Mouse (Mus musculus): ENCODE data around the gene Smarcc1. TPM values are rescaled to one million over a fixed set of nuclear protein-coding genes. Genes with fewer than 3 reads are reported as not detected.

Gene Smarcc1
- polyA plus RNA-seq, 2 experiments: 13.5 to 31.4 TPM

DNA sequence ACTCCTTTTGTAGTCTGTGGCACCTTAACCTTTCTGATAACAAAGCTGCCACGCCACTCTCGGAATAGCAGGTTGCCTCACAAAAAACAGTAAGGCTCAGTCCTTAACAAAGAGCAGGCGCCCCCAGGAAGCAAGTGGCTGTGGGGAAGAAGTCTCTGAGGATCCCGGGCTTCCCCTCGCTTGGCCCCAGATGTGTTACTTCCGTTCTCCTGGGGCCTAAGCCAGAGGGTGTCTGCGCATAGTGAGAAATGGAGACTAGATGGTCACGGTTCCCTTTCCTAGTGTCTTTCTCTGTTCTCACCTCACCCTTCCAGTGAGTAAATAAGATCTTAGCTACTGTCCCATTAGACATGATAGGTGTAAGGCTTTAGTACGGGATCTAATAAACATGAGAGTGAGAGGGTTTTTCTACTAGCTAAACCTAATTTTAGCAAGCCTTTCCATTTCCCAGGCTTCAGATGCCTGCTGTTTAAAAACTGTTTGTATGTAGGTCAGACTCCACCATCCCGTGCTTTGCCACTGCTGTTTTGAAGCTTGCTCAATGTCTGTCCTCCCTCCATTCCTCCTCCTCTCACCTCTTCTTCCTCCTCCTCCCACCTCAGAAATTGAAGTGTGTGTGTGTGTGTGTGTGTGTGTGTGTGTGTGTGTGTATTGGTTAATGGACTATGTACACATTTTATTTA, 112.2 kb downstream of the Smarcc1 start:
- no peak for DNase-seq (ENCODE audit: low read depth in 3 of 3, low spot score in 3 of 3)

DNA sequence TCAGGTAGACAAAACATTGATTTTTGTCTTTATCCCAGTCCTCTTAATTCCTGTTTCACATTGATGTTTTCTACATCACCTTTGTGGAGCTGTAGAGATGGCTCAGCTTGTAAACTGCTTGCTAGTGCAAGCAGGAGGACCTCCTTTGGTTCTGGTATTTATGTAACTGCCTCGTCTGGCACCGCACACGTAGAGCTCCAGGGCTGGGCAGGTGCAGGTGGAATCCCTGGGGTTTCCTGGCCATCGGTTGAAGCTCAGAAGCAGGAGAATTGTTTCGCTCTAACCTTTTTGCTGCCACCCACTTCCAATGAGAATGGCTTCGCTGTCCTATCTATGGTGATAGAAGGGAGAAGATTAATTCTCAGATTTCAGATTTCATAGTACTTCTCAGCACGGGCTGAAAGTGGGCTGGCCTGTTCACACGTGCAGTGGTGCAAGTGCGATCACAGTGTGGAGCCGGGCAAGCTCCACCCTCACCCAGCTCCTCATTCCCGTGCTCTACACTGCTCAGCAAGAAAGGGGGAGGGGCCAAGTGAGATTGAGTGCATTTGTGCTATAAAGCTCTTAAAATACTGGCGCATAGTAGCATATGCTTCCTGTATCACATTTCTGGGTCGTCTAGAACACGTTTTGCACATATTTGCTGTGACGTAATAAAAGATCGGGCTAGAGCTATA, 113.0 kb downstream of the Smarcc1 start:
- no peaks in the 10 kb centered on the region for H3K27me3 ChIP-seq (ENCODE audit: control insufficient read depth, insufficient read depth, low read length)
- H3K4me1 ChIP-seq (replicated peaks; ENCODE audit: control insufficient read depth in 2 of 2, insufficient read depth in 2 of 2, low read length in 1 of 2): 0 out of 4 replicates have a peak, but pooled peaks cover 0 to 2% of the 10 kb centered on the region in 2 experiments
- no peak overlapping the region for H3K4me3 ChIP-seq (ENCODE audit: insufficient read depth in 1 of 2, low read depth in 2 of 2, low read length in 2 of 2)
- peaks cover 18% of the 10 kb centered on the region for H3K36me3 ChIP-seq (replicated peaks; ENCODE audit: control insufficient read depth, insufficient read depth, low read depth)
- no peak overlapping the region for H3K9ac ChIP-seq (replicated peaks)
- ATAC-seq (ENCODE audit: insufficient read depth) (no peak), DNase-seq (ENCODE audit: low read depth in 3 of 3, low spot score in 3 of 3) (no peak)
- no peak overlapping the region for H3K27ac ChIP-seq
- WGBS (ENCODE audit: insufficient replicate concordance): 81% methylated on average over 16 of the region's 16 CpGs
- TF ChIP-seq EP300 (IDR thresholded peaks at IDR 0.05; ENCODE audit: low read depth): no peak
- no peak for TF ChIP-seq CTCF (IDR thresholded peaks at IDR 0.05; ENCODE audit: low read depth)
- H3K4me2 ChIP-seq (ENCODE audit: low read depth): no peak overlapping the region
- no peaks in the 10 kb centered on the region for H3K9me3 ChIP-seq (ENCODE audit: control insufficient read depth, low read length)

More for the DNA sequence above, 112.2 kb downstream of the Smarcc1 start:
- peaks cover 10% of the 10 kb centered on the region for H3K36me3 ChIP-seq (replicated peaks; ENCODE audit: control insufficient read depth, insufficient read depth, low read depth)
- no peak overlapping the region for H3K9ac ChIP-seq (replicated peaks)
- H3K27me3 ChIP-seq (ENCODE audit: control insufficient read depth, insufficient read depth, low read length): no peaks in the 10 kb centered on the region
- no peak overlapping the region for H3K4me2 ChIP-seq (ENCODE audit: low read depth)
- no peak for ATAC-seq (ENCODE audit: insufficient read depth)
- H3K27ac ChIP-seq: no peak overlapping the region
- H3K4me3 ChIP-seq (ENCODE audit: insufficient read depth in 1 of 2, low read depth in 2 of 2, low read length in 2 of 2): no peak overlapping the region
- TF ChIP-seq CTCF (IDR thresholded peaks at IDR 0.05; ENCODE audit: low read depth) (no peak), EP300 (IDR thresholded peaks at IDR 0.05; ENCODE audit: low read depth) (no peak)
- WGBS (ENCODE audit: insufficient replicate concordance): 61% methylated on average over 10 of the region's 10 CpGs
- H3K9me3 ChIP-seq (ENCODE audit: control insufficient read depth, low read length): no peaks in the 10 kb centered on the region
- 0 out of 4 replicates have a peak, but pooled peaks cover 0 to 2% of the 10 kb centered on the region in 2 experiments for H3K4me1 ChIP-seq (replicated peaks; ENCODE audit: control insufficient read depth in 2 of 2, insufficient read depth in 2 of 2, low read length in 1 of 2)

DNA sequence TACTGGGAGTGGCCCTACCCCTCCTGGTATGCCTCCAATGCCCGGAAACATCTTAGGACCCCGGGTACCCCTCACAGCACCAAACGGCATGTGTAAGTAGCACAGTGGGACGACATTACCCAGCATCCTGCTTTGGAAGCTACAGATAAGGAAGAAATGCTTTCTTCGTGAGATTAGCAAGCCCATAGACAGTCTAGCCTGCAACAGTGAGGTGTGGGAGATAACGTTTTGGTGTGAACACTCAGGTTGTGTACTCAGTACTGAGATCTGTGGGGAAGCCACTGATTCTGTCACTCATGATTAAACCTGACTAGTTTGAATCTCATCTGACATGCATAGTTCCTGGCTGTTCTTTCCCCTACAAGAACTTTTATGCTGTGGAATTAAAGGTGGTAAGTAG, 117.5 kb downstream of the Smarcc1 start:
- Histone ChIP-seq H3K27ac (no peak overlapping the region), H3K4me3 (ENCODE audit: insufficient read depth in 1 of 2, low read depth in 2 of 2, low read length in 2 of 2) (no peak overlapping the region), H3K4me1 (replicated peaks; ENCODE audit: control insufficient read depth in 2 of 2, insufficient read depth in 2 of 2, low read length in 1 of 2) (0 out of 4 replicates have a peak, but pooled peaks cover 0 to 2% of the 10 kb centered on the region in 2 experiments), H3K9me3 (ENCODE audit: control insufficient read depth, low read length) (no peaks in the 10 kb centered on the region), H3K9ac (replicated peaks) (no peak overlapping the region), H3K36me3 (replicated peaks; ENCODE audit: control insufficient read depth, insufficient read depth, low read depth) (peaks cover 27% of the 10 kb centered on the region), H3K27me3 (ENCODE audit: control insufficient read depth, insufficient read depth, low read length) (no peaks in the 10 kb centered on the region), H3K4me2 (ENCODE audit: low read depth) (no peak overlapping the region)
- DNase-seq (ENCODE audit: low read depth in 3 of 3, low spot score in 3 of 3) (no peak), ATAC-seq (ENCODE audit: insufficient read depth) (peak; percentile 47; the same call in 1 of the 2 replicates)
- 37% methylated on average over 6 of the region's 6 CpGs for WGBS (ENCODE audit: insufficient replicate concordance)
- TF ChIP-seq CTCF (IDR thresholded peaks at IDR 0.05; ENCODE audit: low read depth) (no peak), EP300 (IDR thresholded peaks at IDR 0.05; ENCODE audit: low read depth) (no peak)

DNA sequence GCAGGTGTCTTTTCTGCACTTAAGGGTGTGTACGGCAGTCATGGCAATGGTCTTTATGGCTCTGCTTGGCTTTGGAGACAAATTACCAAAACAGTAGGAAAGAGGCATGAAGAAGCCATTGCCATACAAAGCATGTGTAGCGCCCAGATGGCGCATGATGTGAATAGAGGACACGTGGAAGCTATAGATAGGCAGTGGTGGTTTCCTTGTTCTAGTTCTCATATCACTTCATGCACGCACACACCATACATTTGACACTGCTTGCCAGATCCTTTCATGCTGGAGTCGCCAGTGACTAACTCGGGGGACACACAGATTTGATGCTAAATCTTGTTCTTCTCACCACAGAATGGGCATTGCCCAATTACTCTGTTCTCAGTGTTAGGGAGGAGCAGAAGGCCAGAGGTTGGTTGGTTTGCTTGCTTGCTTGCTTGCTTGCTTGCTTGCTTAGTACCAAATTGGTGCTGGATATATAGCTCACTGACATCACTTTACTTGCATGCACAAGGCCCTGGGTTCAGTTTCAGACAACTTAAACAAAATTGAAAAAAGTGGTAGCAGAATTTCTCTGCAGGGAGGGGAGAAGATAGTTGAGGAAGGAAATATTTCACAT, 125.8 kb downstream of the Smarcc1 start, which contains the start of gene Cspg5:
Gene Cspg5, plus strand, starts transcription at position 563 of the 613 bp plus-strand sequence.
- Histone ChIP-seq H3K9me3 (ENCODE audit: control insufficient read depth, low read length) (no peaks in the 10 kb centered on the region), H3K36me3 (replicated peaks; ENCODE audit: control insufficient read depth, insufficient read depth, low read depth) (peaks cover 2% of the 10 kb centered on the region; the same call in 1 of the 2 replicates), H3K27me3 (ENCODE audit: control insufficient read depth, insufficient read depth, low read length) (peaks cover 23% of the 10 kb centered on the region), H3K9ac (replicated peaks) (no peak within 1 kb of the TSS), H3K4me1 (replicated peaks; ENCODE audit: control insufficient read depth in 2 of 2, insufficient read depth in 2 of 2, low read length in 1 of 2) (no peaks in the 10 kb centered on the region; a peak in 1 of 4 replicates), H3K4me3 (ENCODE audit: insufficient read depth in 1 of 2, low read depth in 2 of 2, low read length in 2 of 2) (no peak within 1 kb of the TSS), H3K27ac (no peak within 1 kb of the TSS), H3K4me2 (ENCODE audit: low read depth) (peak within 1 kb of the TSS; percentile 70)
- ATAC-seq (ENCODE audit: insufficient read depth) (no peak), DNase-seq (ENCODE audit: low read depth in 3 of 3, low spot score in 3 of 3) (no peak)
- TF ChIP-seq EP300 (IDR thresholded peaks at IDR 0.05; ENCODE audit: low read depth) (no peak), CTCF (IDR thresholded peaks at IDR 0.05; ENCODE audit: low read depth) (no peak)
- WGBS (ENCODE audit: insufficient replicate concordance): 38% methylated on average over 7 of the region's 7 CpGs

DNA sequence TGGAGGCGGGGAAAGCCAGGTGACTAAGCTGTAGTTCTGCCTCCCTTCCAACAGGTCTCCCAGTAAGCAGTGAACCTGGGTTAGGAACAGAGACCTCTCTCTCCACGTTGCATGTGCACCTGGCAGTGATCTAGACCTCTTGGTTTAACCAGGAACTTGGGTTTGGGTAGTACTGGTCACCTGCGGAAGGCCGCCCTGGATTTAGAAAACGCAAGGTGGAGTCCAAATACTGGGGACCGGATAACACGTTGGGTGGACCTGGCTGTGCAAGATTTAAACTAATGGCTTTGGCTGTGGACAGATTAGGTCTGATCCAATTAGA, 127.0 kb downstream of the Smarcc1 start:
- H3K4me1 ChIP-seq (replicated peaks; ENCODE audit: control insufficient read depth in 2 of 2, insufficient read depth in 2 of 2, low read length in 1 of 2): no peaks in the 10 kb centered on the region; a peak in 1 of 4 replicates
- TF ChIP-seq CTCF (IDR thresholded peaks at IDR 0.05; ENCODE audit: low read depth): no peak
- TF ChIP-seq EP300 (IDR thresholded peaks at IDR 0.05; ENCODE audit: low read depth): no peak
- H3K4me2 ChIP-seq (ENCODE audit: low read depth): peak overlapping the region; percentile 70
- no peaks in the 10 kb centered on the region for H3K9me3 ChIP-seq (ENCODE audit: control insufficient read depth, low read length)
- H3K9ac ChIP-seq (replicated peaks): no peak overlapping the region
- 23% methylated on average over 7 of the region's 7 CpGs for WGBS (ENCODE audit: insufficient replicate concordance)
- DNase-seq (ENCODE audit: low read depth in 3 of 3, low spot score in 3 of 3) (no peak), ATAC-seq (ENCODE audit: insufficient read depth) (peak; percentile 24; the same call in 1 of the 2 replicates)
- peaks cover 23% of the 10 kb centered on the region for H3K27me3 ChIP-seq (ENCODE audit: control insufficient read depth, insufficient read depth, low read length)
- 0 out of 2 replicates have a peak, but pooled peaks cover 2% of the 10 kb centered on the region for H3K36me3 ChIP-seq (replicated peaks; ENCODE audit: control insufficient read depth, insufficient read depth, low read depth)
- H3K4me3 ChIP-seq (ENCODE audit: insufficient read depth in 1 of 2, low read depth in 2 of 2, low read length in 2 of 2): no peak overlapping the region; a peak in 1 of 4 replicates
- H3K27ac ChIP-seq: no peak overlapping the region
